Mouse (Mus musculus): ENCODE data around the gene Ttyh1. TPM values are rescaled to one million over a fixed set of nuclear protein-coding genes. Genes with fewer than 3 reads are reported as not detected.

Ttyh1 gene
- polyA plus RNA-seq (2014; fragmentation: Illumina TruSeq; extraction: RNeasy Lipid Tissue Mini Kit (QIAGEN cat#74804); ENCODE audit: low read depth, low replicate concordance): 0.21 TPM

GRCm38 (mm10) chr7:4119344-4119902 lies at the start of gene Ttyh1:
Ttyh1 (plus strand) TSS chr7:4119408.

GRCm38 (mm10) chr7:4136771-4137531 lies 17.7 kb downstream of the Ttyh1 start, which contains the start of gene Leng8:
Leng8 (plus strand) TSS chr7:4137039.

GRCm38 (mm10) chr7:4150059-4150541 lies 30.9 kb downstream of the Ttyh1 start, which contains the start of gene Leng9:
Leng9 (minus strand) TSS chr7:4150374.

GRCm38 (mm10) chr7:4164090-4164910 lies 45.1 kb downstream of the Ttyh1 start, which contains the start of gene Cdc42ep5:
Cdc42ep5 (minus strand) TSS chr7:4164860.

Other genes starting within 250 kb of the Ttyh1 start
- not detected for gene Gm14548, start 221.3 kb upstream of the Ttyh1 start, polyA plus RNA-seq (2014; fragmentation: Illumina TruSeq; extraction: RNeasy Lipid Tissue Mini Kit (QIAGEN cat#74804); ENCODE audit: low read depth, low replicate concordance)
- 0.21 TPM for gene Lilra6, start 203.9 kb upstream of the Ttyh1 start, polyA plus RNA-seq (2014; fragmentation: Illumina TruSeq; extraction: RNeasy Lipid Tissue Mini Kit (QIAGEN cat#74804); ENCODE audit: low read depth, low replicate concordance)
- 4.6 TPM for gene Lair1, start 56.2 kb upstream of the Ttyh1 start, polyA plus RNA-seq (2014; fragmentation: Illumina TruSeq; extraction: RNeasy Lipid Tissue Mini Kit (QIAGEN cat#74804); ENCODE audit: low read depth, low replicate concordance)
- 14.3 TPM for gene Leng8, start 17.6 kb downstream of the Ttyh1 start, polyA plus RNA-seq (2014; fragmentation: Illumina TruSeq; extraction: RNeasy Lipid Tissue Mini Kit (QIAGEN cat#74804); ENCODE audit: low read depth, low replicate concordance)
- gene Leng9, start 31.0 kb downstream of the Ttyh1 start, polyA plus RNA-seq (2014; fragmentation: Illumina TruSeq; extraction: RNeasy Lipid Tissue Mini Kit (QIAGEN cat#74804); ENCODE audit: low read depth, low replicate concordance): 0.29 TPM
- not detected for gene Cdc42ep5, start 45.5 kb downstream of the Ttyh1 start, polyA plus RNA-seq (2014; fragmentation: Illumina TruSeq; extraction: RNeasy Lipid Tissue Mini Kit (QIAGEN cat#74804); ENCODE audit: low read depth, low replicate concordance)
- 5.0 TPM for gene Lilra5, start 118.3 kb downstream of the Ttyh1 start, polyA plus RNA-seq (2014; fragmentation: Illumina TruSeq; extraction: RNeasy Lipid Tissue Mini Kit (QIAGEN cat#74804); ENCODE audit: low read depth, low replicate concordance)
- gene Ncr1, start 218.3 kb downstream of the Ttyh1 start, polyA plus RNA-seq (2014; fragmentation: Illumina TruSeq; extraction: RNeasy Lipid Tissue Mini Kit (QIAGEN cat#74804); ENCODE audit: low read depth, low replicate concordance): 0.64 TPM

Measured in liver, adult 10 weeks (tissue).